Mouse (Mus musculus) heart, embryonic 13.5 days (tissue): Measurements from ENCODE around the gene Scml4. TPM values are rescaled to one million over a fixed set of nuclear protein-coding genes. Genes with fewer than 3 reads are reported as not detected.
A peak's percentile ranks its signal among the peaks of the same experiment; 100 is the strongest.

Source experiments
- ATAC-seq: fragments of 200-750 bp; cut with Nextera tagmentation; 2 replicates; pipeline ENCODE4 v1.8.0; 2017; ENCODE audit warnings: moderate TSS enrichment; ENCODE audit not compliant: insufficient number of reproducible peaks, low FRiP score, low TSS enrichment; ENCODE audit errors: extremely low read depth
- H3K27ac ChIP-seq: fragments of 300-500 bp; sonication (generic); replicated peaks from 2 replicates; pipeline ENCODE4 v1.5.1; 2015; ENCODE audit warnings: moderate library complexity, mild to moderate bottlenecking, inconsistent platforms
- H3K27me3 ChIP-seq: fragments of 300-500 bp; sonication (generic); replicated peaks from 2 replicates; pipeline ENCODE4 v1.6.1; 2015; ENCODE audit warnings: mild to moderate bottlenecking, inconsistent platforms
- H3K36me3 ChIP-seq: fragments of 300-500 bp; sonication (generic); 2 replicates; pipeline ENCODE4 v1.6.1; 2015; ENCODE audit warnings: mild to moderate bottlenecking, inconsistent platforms
- H3K4me1 ChIP-seq: fragments of 300-500 bp; sonication (generic); 2 replicates; pipeline ENCODE4 v1.6.1; 2015; ENCODE audit warnings: inconsistent platforms
- H3K4me2 ChIP-seq: fragments of 300-500 bp; sonication (generic); 2 replicates; pipeline ENCODE4 v1.6.1; 2015; ENCODE audit warnings: inconsistent platforms, mild to moderate bottlenecking, moderate library complexity
- H3K4me3 ChIP-seq: fragments of 300-500 bp; sonication (generic); 2 replicates; pipeline ENCODE4 v1.5.1; 2015; ENCODE audit warnings: moderate library complexity, mild to moderate bottlenecking, inconsistent platforms
- H3K9ac ChIP-seq: fragments of 300-500 bp; sonication (generic); 2 replicates; pipeline ENCODE4 v1.6.1; 2015; ENCODE audit warnings: inconsistent platforms, mild to moderate bottlenecking, moderate library complexity
- H3K9me3 ChIP-seq: fragments of 300-500 bp; sonication (generic); 2 replicates; pipeline ENCODE4 v1.6.1; 2016; ENCODE audit warnings: inconsistent platforms
- WGBS: fragments of 180-500 bp; shearing (Covaris S2); methylation state at CpG from one replicate; pipeline ENCODE4 v1.1.7; 2015; ENCODE audit warnings: mixed read lengths; 5-methylcytosine and 5-hydroxymethylcytosine counted together
- polyA plus RNA-seq: library from polyadenylated mRNA; unstranded; fragments of >200 nt; fragmentation: Nextera tagmentation; extraction: Ambion mirVana; gene quantifications from 2 replicates; pipeline ENCODE4 v1.2.1, GENCODE M21; 2015

Scml4 gene
- polyA plus RNA-seq, result 0.71 and 1.1 TPM in 2 replicates

GRCm38 (mm10) chr10:42860159-42860911 lies at the start of gene Scml4:
Gene Scml4 (plus strand): TSS chr10:42860370.
- H3K27me3 ChIP-seq, result peaks cover 11% of the 10 kb centered on the region; the same call in 1 of the 2 replicates
- no peak within 1 kb of the TSS for H3K4me3 ChIP-seq
- no peak for ATAC-seq
- H3K27ac ChIP-seq, result no peak within 1 kb of the TSS
- 59% methylated on average over 17 of the region's 17 CpGs for WGBS
- no peaks in the 10 kb centered on the region for H3K36me3 ChIP-seq
- peaks cover 10% of the 10 kb centered on the region for H3K9me3 ChIP-seq
- H3K4me1 ChIP-seq, result peaks cover 26% of the 10 kb centered on the region
- peak within 1 kb of the TSS; percentile 28 for H3K4me2 ChIP-seq
- H3K9ac ChIP-seq, result no peak within 1 kb of the TSS

GRCm38 (mm10) chr10:42825923-42826322 lies 34.2 kb upstream of the Scml4 start:
- no peak for ATAC-seq
- Histone ChIP-seq H3K9me3 (no peaks in the 10 kb centered on the region), H3K4me3 (no peak overlapping the region), H3K4me1 (no peaks in the 10 kb centered on the region), H3K4me2 (no peak overlapping the region), H3K36me3 (peaks cover 86% of the 10 kb centered on the region), H3K27me3 (no peaks in the 10 kb centered on the region), H3K27ac (no peak overlapping the region), H3K9ac (no peak overlapping the region)
- whole genome bisulfite sequencing, result 78% methylated on average over 6 of the region's 6 CpGs

GRCm38 (mm10) chr10:42827155-42827554 lies 33.0 kb upstream of the Scml4 start:
- whole genome bisulfite sequencing, result 87% methylated on average over 5 of the region's 5 CpGs
- Histone ChIP-seq H3K9ac (no peak overlapping the region), H3K27me3 (no peaks in the 10 kb centered on the region), H3K9me3 (no peaks in the 10 kb centered on the region), H3K4me1 (no peaks in the 10 kb centered on the region), H3K27ac (no peak overlapping the region), H3K4me2 (no peak overlapping the region), H3K4me3 (no peak overlapping the region), H3K36me3 (peaks cover 89% of the 10 kb centered on the region)
- ATAC-seq, result no peak

- H3K9me3 ChIP-seq, result no peaks in the 10 kb centered on the region
- WGBS, result 77% methylated on average over 2 of the region's 2 CpGs
- no peak overlapping the region for H3K27ac ChIP-seq
- no peak for ATAC-seq
- no peak overlapping the region for H3K9ac ChIP-seq
- H3K4me1 ChIP-seq, result no peaks in the 10 kb centered on the region
- H3K27me3 ChIP-seq, result no peaks in the 10 kb centered on the region
- no peak overlapping the region for H3K4me2 ChIP-seq
- H3K36me3 ChIP-seq, result peaks cover 89% of the 10 kb centered on the region
- no peak overlapping the region for H3K4me3 ChIP-seq
Measured at GRCm38 (mm10) chr10:42830007-42830406, 30.2 kb upstream of the Scml4 start.

GRCm38 (mm10) chr10:42830409-42830808 lies 29.8 kb upstream of the Scml4 start:
- WGBS, result 64% methylated on average over 6 of the region's 6 CpGs
- peaks cover 89% of the 10 kb centered on the region for H3K36me3 ChIP-seq
- H3K27ac ChIP-seq, result no peak overlapping the region
- no peak overlapping the region for H3K9ac ChIP-seq
- no peaks in the 10 kb centered on the region for H3K4me1 ChIP-seq
- H3K9me3 ChIP-seq, result no peaks in the 10 kb centered on the region
- no peaks in the 10 kb centered on the region for H3K27me3 ChIP-seq
- ATAC-seq, result no peak
- H3K4me3 ChIP-seq, result no peak overlapping the region
- H3K4me2 ChIP-seq, result no peak overlapping the region

- H3K9me3 ChIP-seq, result no peaks in the 10 kb centered on the region
- no peak overlapping the region for H3K27ac ChIP-seq
- H3K9ac ChIP-seq, result no peak overlapping the region
- no peaks in the 10 kb centered on the region for H3K4me1 ChIP-seq
- peaks cover 95% of the 10 kb centered on the region for H3K36me3 ChIP-seq
- H3K27me3 ChIP-seq, result no peaks in the 10 kb centered on the region
- no peak overlapping the region for H3K4me3 ChIP-seq
- H3K4me2 ChIP-seq, result no peak overlapping the region
- no peak for ATAC-seq
- WGBS, result 55% methylated on average over 4 of the region's 4 CpGs
Measured at GRCm38 (mm10) chr10:42832677-42833076, 27.5 kb upstream of the Scml4 start.

GRCm38 (mm10) chr10:42833871-42834727 lies 26.1 kb upstream of the Scml4 start:
- Histone ChIP-seq H3K36me3 (peaks cover 88% of the 10 kb centered on the region), H3K9me3 (no peaks in the 10 kb centered on the region; the same call in 1 of the 2 replicates), H3K27ac (no peak overlapping the region)

GRCm38 (mm10) chr10:42838106-42838505 lies 22.1 kb upstream of the Scml4 start:
- H3K27ac ChIP-seq, result no peak overlapping the region
- 86% methylated on average over 4 of the region's 4 CpGs for WGBS
- no peak overlapping the region for H3K9ac ChIP-seq
- H3K4me1 ChIP-seq, result no peaks in the 10 kb centered on the region; the same call in 1 of the 2 replicates
- H3K4me2 ChIP-seq, result no peak overlapping the region
- H3K27me3 ChIP-seq, result no peaks in the 10 kb centered on the region
- H3K4me3 ChIP-seq, result no peak overlapping the region
- ATAC-seq, result no peak
- H3K36me3 ChIP-seq, result peaks cover 58% of the 10 kb centered on the region
- no peaks in the 10 kb centered on the region; the same call in 1 of the 2 replicates for H3K9me3 ChIP-seq

More at GRCm38 (mm10) chr10:42833871-42834727, 26.1 kb upstream of the Scml4 start:
- ATAC-seq, result no peak
- H3K9ac ChIP-seq, result no peak overlapping the region
- no peaks in the 10 kb centered on the region for H3K4me1 ChIP-seq
- H3K4me2 ChIP-seq, result no peak overlapping the region
- 85% methylated on average over 4 of the region's 4 CpGs for WGBS
- H3K27me3 ChIP-seq, result no peaks in the 10 kb centered on the region
- no peak overlapping the region for H3K4me3 ChIP-seq

GRCm38 (mm10) chr10:42838736-42839135 lies 21.4 kb upstream of the Scml4 start:
- Histone ChIP-seq H3K9me3 (no peaks in the 10 kb centered on the region; the same call in 1 of the 2 replicates), H3K4me2 (no peak overlapping the region), H3K9ac (no peak overlapping the region), H3K4me1 (no peaks in the 10 kb centered on the region; the same call in 1 of the 2 replicates), H3K27ac (no peak overlapping the region), H3K36me3 (peaks cover 53% of the 10 kb centered on the region), H3K4me3 (no peak overlapping the region), H3K27me3 (no peaks in the 10 kb centered on the region; the same call in 1 of the 2 replicates)
- no peak for ATAC-seq
- WGBS, result 89% methylated on average over 2 of the region's 2 CpGs

GRCm38 (mm10) chr10:42840036-42840435 lies 20.1 kb upstream of the Scml4 start:
- H3K9me3 ChIP-seq, result no peaks in the 10 kb centered on the region; the same call in 1 of the 2 replicates
- no peaks in the 10 kb centered on the region; the same call in 1 of the 2 replicates for H3K27me3 ChIP-seq
- H3K9ac ChIP-seq, result no peak overlapping the region
- WGBS, result 92% methylated on average over 11 of the region's 11 CpGs
- no peaks in the 10 kb centered on the region; the same call in 1 of the 2 replicates for H3K4me1 ChIP-seq
- H3K27ac ChIP-seq, result no peak overlapping the region
- ATAC-seq, result no peak
- H3K4me3 ChIP-seq, result no peak overlapping the region
- H3K4me2 ChIP-seq, result no peak overlapping the region
- H3K36me3 ChIP-seq, result peaks cover 40% of the 10 kb centered on the region

GRCm38 (mm10) chr10:42841531-42842195 lies 18.5 kb upstream of the Scml4 start:
- Histone ChIP-seq H3K9ac (no peak overlapping the region), H3K4me2 (no peak overlapping the region), H3K9me3 (no peaks in the 10 kb centered on the region; the same call in 1 of the 2 replicates), H3K36me3 (peaks cover 24% of the 10 kb centered on the region), H3K4me1 (no peaks in the 10 kb centered on the region; the same call in 1 of the 2 replicates), H3K4me3 (no peak overlapping the region), H3K27me3 (no peaks in the 10 kb centered on the region; the same call in 1 of the 2 replicates), H3K27ac (no peak overlapping the region)
- 51% methylated on average over 16 of the region's 16 CpGs for WGBS
- no peak for ATAC-seq
